Mouse (Mus musculus) left cerebral cortex, postnatal 4 days (tissue): Measurements from ENCODE around the gene Heatr5b. TPM values are rescaled to one million over a fixed set of nuclear protein-coding genes. Genes with fewer than 3 reads are reported as not detected.

Experiments
- DNase-seq: peaks from one replicate; pipeline ENCODE4 v3.0.0-alpha.2; 2022
- intact Hi-C: fragments of 180-260 bp; cut with DNase I; formaldehyde crosslinking; loops from one replicate; pipeline ENCODE4 v1.15.1; 2025
- total RNA-seq, 2 experiments: library from RNA; stranded (reverse); gene quantifications; 2 replicates each; pipeline ENCODE4 v1.2.3; 2021

The Heatr5b gene
- total RNA-seq, 2 experiments from 2014 or later, result 53.9 to 54.7 TPM

- no peak for DNase-seq
- intact Hi-C loops, result no loop called here
These were observed 65.8 kb downstream of the Heatr5b start for GRCm38 (mm10) chr17:78769341-78769740.

- intact Hi-C loops, result no loop called here
- no peak for DNase-seq
These were observed 66.2 kb downstream of the Heatr5b start for GRCm38 (mm10) chr17:78768937-78769336.

GRCm38 (mm10) chr17:78767546-78767945 lies 67.6 kb downstream of the Heatr5b start:
- intact Hi-C loops, result no loop called here
- DNase-seq, result no peak

GRCm38 (mm10) chr17:78766084-78766483 lies 69.1 kb downstream of the Heatr5b start:
- no peak for DNase-seq
- intact Hi-C loops, result no loop called here

- intact Hi-C loops, result no loop called here
These were observed 71.9 kb downstream of the Heatr5b start for GRCm38 (mm10) chr17:78763272-78763671.

GRCm38 (mm10) chr17:78752938-78753655 lies 82.1 kb downstream of the Heatr5b start:
- DNase-seq, result no peak
- intact Hi-C loops, result no loop called here

More at GRCm38 (mm10) chr17:78763272-78763671, 71.9 kb downstream of the Heatr5b start:
- no peak for DNase-seq

GRCm38 (mm10) chr17:78752064-78752463 lies 83.1 kb downstream of the Heatr5b start:
- DNase-seq, result no peak
- intact Hi-C loops, result no loop called here

GRCm38 (mm10) chr17:78748440-78748839 lies 86.7 kb downstream of the Heatr5b start:
- intact Hi-C loops, result no loop called here
- DNase-seq, result no peak

GRCm38 (mm10) chr17:78738416-78738815 lies 96.7 kb downstream of the Heatr5b start:
- intact Hi-C loops, result no loop called here
- DNase-seq, result no peak

GRCm38 (mm10) chr17:78737771-78738170 lies 97.4 kb downstream of the Heatr5b start:
- DNase-seq, result no peak
- intact Hi-C loops, result no loop called here

- no peak for DNase-seq
- intact Hi-C loops, result no loop called here
These were observed 98.1 kb downstream of the Heatr5b start, which contains the start of gene Strn for GRCm38 (mm10) chr17:78737096-78737495. TSS of gene Strn (minus strand) at chr17:78737196.

GRCm38 (mm10) chr17:78736473-78736988 lies 98.6 kb downstream of the Heatr5b start:
- intact Hi-C loops, result no loop called here
- peak; percentile 98 for DNase-seq

- DNase-seq, result peak; percentile 62
- intact Hi-C loops, result no loop called here
These were observed 99.3 kb downstream of the Heatr5b start for GRCm38 (mm10) chr17:78735731-78736472.

GRCm38 (mm10) chr17:78734806-78735205 lies 100.4 kb downstream of the Heatr5b start:
- DNase-seq, result no peak
- intact Hi-C loops, result no loop called here

GRCm38 (mm10) chr17:78732056-78732455 lies 103.1 kb downstream of the Heatr5b start:
- intact Hi-C loops, result no loop called here
- DNase-seq, result no peak

GRCm38 (mm10) chr17:78726746-78727449 lies 108.3 kb downstream of the Heatr5b start:
- intact Hi-C loops, result no loop called here
- DNase-seq, result no peak

- DNase-seq, result no peak
- intact Hi-C loops, result no loop called here
These were observed 110.6 kb downstream of the Heatr5b start for GRCm38 (mm10) chr17:78724461-78725055.

GRCm38 (mm10) chr17:78721690-78722089 lies 113.5 kb downstream of the Heatr5b start:
- intact Hi-C loops, result no loop called here
- DNase-seq, result no peak

- no peak for DNase-seq
- intact Hi-C loops, result no loop called here
These were observed 116.1 kb downstream of the Heatr5b start for GRCm38 (mm10) chr17:78719086-78719485.

- intact Hi-C loops, result no loop called here
- no peak for DNase-seq
These were observed 124.9 kb downstream of the Heatr5b start for GRCm38 (mm10) chr17:78710258-78710657.

- intact Hi-C loops, result no loop called here
- no peak for DNase-seq
These were observed 126.7 kb downstream of the Heatr5b start for GRCm38 (mm10) chr17:78708422-78708821.
